Mouse (Mus musculus) heart, embryonic 13.5 days (tissue): ENCODE measurements at regions not wholly inside any gene's neighbourhood (a gene's known extent, or its start where the extent isn't known, plus 50 kb on each side); places are given as distances from the start of the nearest gene placed in this dataset.

Experiments used
- ATAC-seq: fragments of 200-750 bp; cut with Nextera tagmentation; 2 replicates; pipeline ENCODE4 v1.8.0; 2017; ENCODE audit warnings: moderate TSS enrichment; ENCODE audit not compliant: insufficient number of reproducible peaks, low FRiP score, low TSS enrichment; ENCODE audit errors: extremely low read depth
- H3K27ac ChIP-seq: fragments of 300-500 bp; sonication (generic); replicated peaks from 2 replicates; pipeline ENCODE4 v1.5.1; 2015; ENCODE audit warnings: moderate library complexity, mild to moderate bottlenecking, inconsistent platforms
- H3K27me3 ChIP-seq: fragments of 300-500 bp; sonication (generic); replicated peaks from 2 replicates; pipeline ENCODE4 v1.6.1; 2015; ENCODE audit warnings: mild to moderate bottlenecking, inconsistent platforms
- H3K36me3 ChIP-seq: fragments of 300-500 bp; sonication (generic); 2 replicates; pipeline ENCODE4 v1.6.1; 2015; ENCODE audit warnings: mild to moderate bottlenecking, inconsistent platforms
- H3K4me1 ChIP-seq: fragments of 300-500 bp; sonication (generic); 2 replicates; pipeline ENCODE4 v1.6.1; 2015; ENCODE audit warnings: inconsistent platforms
- H3K4me2 ChIP-seq: fragments of 300-500 bp; sonication (generic); 2 replicates; pipeline ENCODE4 v1.6.1; 2015; ENCODE audit warnings: inconsistent platforms, mild to moderate bottlenecking, moderate library complexity
- H3K4me3 ChIP-seq: fragments of 300-500 bp; sonication (generic); 2 replicates; pipeline ENCODE4 v1.5.1; 2015; ENCODE audit warnings: moderate library complexity, mild to moderate bottlenecking, inconsistent platforms
- H3K9ac ChIP-seq: fragments of 300-500 bp; sonication (generic); 2 replicates; pipeline ENCODE4 v1.6.1; 2015; ENCODE audit warnings: inconsistent platforms, mild to moderate bottlenecking, moderate library complexity
- H3K9me3 ChIP-seq: fragments of 300-500 bp; sonication (generic); 2 replicates; pipeline ENCODE4 v1.6.1; 2016; ENCODE audit warnings: inconsistent platforms
- WGBS: fragments of 180-500 bp; shearing (Covaris S2); methylation state at CpG from one replicate; pipeline ENCODE4 v1.1.7; 2015; ENCODE audit warnings: mixed read lengths; 5-methylcytosine and 5-hydroxymethylcytosine counted together

DNA sequence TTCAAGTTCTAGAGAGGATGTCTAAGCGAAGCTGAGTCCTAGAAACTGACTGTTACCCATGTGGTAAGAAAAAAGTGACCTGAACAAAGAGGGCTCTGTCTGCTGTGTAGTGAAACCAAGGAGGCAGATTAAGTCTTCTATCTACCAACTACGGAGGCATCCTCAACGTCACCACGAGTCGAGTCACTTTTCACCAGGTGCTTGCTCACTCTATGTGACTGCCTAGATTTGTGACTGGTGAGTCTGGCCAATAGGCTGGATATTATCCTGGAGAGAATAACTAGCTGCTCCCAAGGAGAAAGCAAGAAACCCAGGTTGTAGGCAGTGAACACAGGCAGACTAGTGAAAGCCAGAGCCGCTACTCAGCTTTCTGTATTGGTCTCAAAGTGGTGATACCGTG is 191.2 kb downstream of the Cd83 start:
- Histone ChIP-seq H3K4me2 (no peak overlapping the region), H3K4me3 (no peak overlapping the region), H3K27ac (no peak overlapping the region), H3K9ac (no peak overlapping the region), H3K4me1 (0 out of 2 replicates have a peak, but pooled peaks cover 3% of the 10 kb centered on the region), H3K36me3 (no peaks in the 10 kb centered on the region), H3K27me3 (no peaks in the 10 kb centered on the region), H3K9me3 (no peaks in the 10 kb centered on the region)
- ATAC-seq: no peak
- WGBS: 72% methylated on average over 7 of the region's 7 CpGs

DNA sequence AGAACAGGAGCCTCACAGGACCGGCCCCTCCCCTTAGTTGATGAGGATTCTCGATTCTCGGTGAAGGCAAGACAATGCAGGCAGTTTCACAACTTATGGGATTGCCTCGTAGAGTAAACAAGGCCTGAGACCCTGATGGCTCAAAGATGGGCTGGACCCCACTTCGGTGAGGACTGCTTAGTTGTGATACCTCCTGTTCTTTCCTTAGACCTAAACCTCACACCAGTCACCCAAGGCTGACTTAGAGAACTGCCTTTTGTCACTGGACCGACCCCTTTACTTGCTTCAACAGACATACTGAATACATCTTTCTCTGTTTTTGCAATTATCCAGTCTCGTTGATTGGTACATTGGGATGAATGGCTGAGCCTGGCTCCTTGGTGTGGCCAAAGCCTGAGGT is 192.1 kb downstream of the Cd83 start:
- no peak overlapping the region for H3K9ac ChIP-seq
- H3K4me3 ChIP-seq: no peak overlapping the region
- H3K9me3 ChIP-seq: no peaks in the 10 kb centered on the region
- H3K27ac ChIP-seq: no peak overlapping the region
- H3K4me2 ChIP-seq: no peak overlapping the region
- 65% methylated on average over 7 of the region's 7 CpGs for WGBS
- no peak for ATAC-seq
- no peaks in the 10 kb centered on the region for H3K36me3 ChIP-seq
- no peaks in the 10 kb centered on the region for H3K27me3 ChIP-seq
- 0 out of 2 replicates have a peak, but pooled peaks cover 3% of the 10 kb centered on the region for H3K4me1 ChIP-seq

DNA sequence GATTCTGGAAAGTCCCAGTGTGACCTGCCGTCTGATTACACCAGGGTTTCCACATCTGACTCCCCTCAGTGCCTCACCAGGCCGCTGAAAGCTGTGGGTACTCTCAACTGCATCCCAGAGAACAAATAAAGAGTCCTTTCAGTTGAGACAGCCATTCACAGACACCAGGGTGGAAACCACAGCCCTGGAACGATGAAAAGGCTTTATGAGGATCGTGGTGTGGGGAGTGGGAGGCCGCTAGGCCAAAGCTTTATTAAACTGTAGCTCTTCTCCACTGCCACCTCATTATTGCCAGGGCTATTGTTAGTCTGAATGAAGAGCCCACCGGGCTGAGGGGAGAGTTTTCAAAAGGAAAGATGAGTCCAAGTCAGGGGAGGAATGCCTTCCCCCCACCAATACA is 202.8 kb downstream of the Cd83 start:
- H3K4me3 ChIP-seq: no peak overlapping the region
- no peak for ATAC-seq

DNA sequence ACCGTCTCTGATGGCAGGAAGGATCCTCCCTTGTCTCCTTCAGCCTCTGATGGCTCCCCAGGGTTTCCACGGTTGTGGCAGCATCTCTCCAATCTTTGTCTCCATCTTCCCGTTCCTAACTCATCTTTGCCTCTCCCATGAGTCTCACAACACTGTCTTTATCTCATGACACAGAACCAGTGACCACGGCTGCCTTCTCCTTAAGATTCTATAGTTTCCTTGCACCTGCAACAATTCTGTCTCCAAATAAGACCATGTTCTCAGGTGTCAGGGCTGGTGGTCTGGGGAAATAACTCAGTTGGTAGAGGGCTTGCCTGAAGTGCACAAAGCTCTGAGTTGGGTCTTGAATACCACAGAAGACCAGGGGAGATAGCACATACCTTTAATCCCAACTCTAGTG is 203.8 kb downstream of the Cd83 start:
- ATAC-seq: no peak
- H3K9me3 ChIP-seq: no peaks in the 10 kb centered on the region

More for the DNA sequence above, 202.8 kb downstream of the Cd83 start:
- Histone ChIP-seq H3K4me1 (peaks cover 33% of the 10 kb centered on the region), H3K9me3 (no peaks in the 10 kb centered on the region), H3K4me2 (no peak overlapping the region), H3K27me3 (no peaks in the 10 kb centered on the region), H3K9ac (no peak overlapping the region), H3K36me3 (no peaks in the 10 kb centered on the region), H3K27ac (no peak overlapping the region)
- WGBS: 46% methylated on average over 6 of the region's 6 CpGs

DNA sequence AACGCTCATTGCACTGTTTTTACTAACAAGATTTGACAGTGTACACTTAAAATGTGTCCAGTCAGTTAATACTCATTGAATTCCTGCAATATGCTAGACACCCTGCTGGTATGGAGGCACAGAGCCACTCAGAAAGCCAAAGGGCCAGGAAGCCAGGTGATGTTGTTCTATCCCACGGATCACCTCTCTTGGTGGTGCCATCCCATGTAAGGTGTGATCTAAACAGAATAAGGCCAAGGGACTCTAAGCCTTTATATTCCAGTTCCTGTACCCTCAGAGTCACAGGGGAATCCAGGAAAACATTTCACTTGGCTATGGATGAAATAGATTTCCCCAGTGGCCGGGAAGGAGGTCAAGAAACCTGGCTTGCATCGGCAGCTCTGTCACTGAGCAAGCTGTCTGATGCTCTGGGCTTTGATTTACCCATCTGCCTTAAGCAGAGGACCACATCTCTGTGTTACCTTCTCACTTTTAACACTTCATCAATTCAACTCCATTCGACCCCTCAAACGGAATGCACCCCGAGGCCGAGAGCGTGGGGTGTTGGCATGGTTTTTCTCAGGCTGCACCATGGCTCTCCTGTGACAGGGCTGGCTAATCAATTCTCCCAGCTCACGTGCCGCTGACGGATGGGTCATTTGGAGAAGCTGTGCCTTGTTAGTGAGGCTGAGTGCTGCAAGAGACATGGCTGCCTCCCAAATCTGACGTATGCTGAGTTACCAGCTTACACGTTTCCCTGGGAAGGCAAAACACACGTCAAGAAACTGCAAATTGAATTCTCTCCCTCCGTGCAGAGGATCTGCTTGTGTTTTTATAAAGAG is 205.9 kb downstream of the Cd83 start:
- H3K4me3 ChIP-seq: no peak overlapping the region
- 25% methylated on average over 16 of the region's 16 CpGs for WGBS
- H3K9ac ChIP-seq: 0 out of 2 replicates have a peak overlapping the region, but pooled peaks have one; percentile 2
- no peaks in the 10 kb centered on the region for H3K9me3 ChIP-seq
- peak overlapping the region; percentile 25 for H3K4me2 ChIP-seq
- H3K27ac ChIP-seq: peak overlapping the region; percentile 13; the same call in 1 of the 2 replicates
- H3K27me3 ChIP-seq: no peaks in the 10 kb centered on the region
- ATAC-seq: no peak
- H3K4me1 ChIP-seq: peaks cover 38% of the 10 kb centered on the region
- H3K36me3 ChIP-seq: no peaks in the 10 kb centered on the region

More for the DNA sequence above, 203.8 kb downstream of the Cd83 start:
- no peak overlapping the region for H3K9ac ChIP-seq
- no peaks in the 10 kb centered on the region for H3K36me3 ChIP-seq
- peaks cover 33% of the 10 kb centered on the region for H3K4me1 ChIP-seq
- no peak overlapping the region for H3K27ac ChIP-seq
- H3K4me2 ChIP-seq: no peak overlapping the region
- H3K27me3 ChIP-seq: no peaks in the 10 kb centered on the region
- H3K4me3 ChIP-seq: no peak overlapping the region
- 78% methylated on average over 4 of the region's 4 CpGs for WGBS

DNA sequence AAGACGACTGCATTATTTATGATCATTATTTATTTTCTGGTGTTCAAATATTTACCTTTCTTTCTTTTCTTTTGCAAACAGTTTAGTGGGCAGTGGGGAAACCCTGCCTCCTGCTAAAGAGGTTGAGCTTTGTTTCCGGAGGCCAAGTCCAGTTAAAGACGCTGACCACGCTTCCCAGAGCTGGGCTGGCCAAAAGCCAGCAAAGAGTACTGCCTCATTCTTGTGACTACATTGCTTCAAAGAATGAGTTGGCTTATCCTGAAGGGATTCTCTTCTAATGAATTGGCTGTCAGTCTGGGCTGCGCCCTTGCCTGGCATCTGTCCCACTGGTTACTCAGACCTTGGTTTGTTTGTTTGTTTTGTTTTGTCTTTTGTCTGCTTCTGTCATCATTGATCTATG is 207.2 kb downstream of the Cd83 start:
- no peak overlapping the region for H3K27ac ChIP-seq
- ATAC-seq: no peak
- 26% methylated on average over 5 of the region's 5 CpGs for WGBS
- H3K4me1 ChIP-seq: peaks cover 38% of the 10 kb centered on the region
- H3K4me2 ChIP-seq: no peak overlapping the region
- no peaks in the 10 kb centered on the region for H3K9me3 ChIP-seq
- H3K4me3 ChIP-seq: no peak overlapping the region
- no peak overlapping the region for H3K9ac ChIP-seq
- no peaks in the 10 kb centered on the region for H3K36me3 ChIP-seq
- H3K27me3 ChIP-seq: no peaks in the 10 kb centered on the region

DNA sequence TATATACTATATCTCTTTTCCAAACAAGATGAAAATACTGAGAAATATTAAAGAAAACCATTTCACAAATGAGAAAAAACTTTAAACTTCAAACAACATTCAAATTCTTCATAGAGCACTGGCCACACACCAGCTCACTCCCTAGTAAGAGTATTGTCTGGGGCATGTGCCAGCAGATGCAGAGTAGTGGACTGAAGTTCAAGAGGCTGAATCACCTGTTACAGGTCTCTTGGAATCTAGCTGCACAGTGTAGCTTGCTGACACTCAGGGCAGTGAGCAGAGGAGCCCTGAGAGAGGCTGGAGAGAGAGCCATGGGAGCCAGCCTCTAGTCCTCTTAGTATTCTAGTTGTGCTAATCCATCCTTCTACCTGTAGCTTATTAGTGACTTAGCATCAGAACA is 208.4 kb downstream of the Cd83 start:
- H3K4me2 ChIP-seq: no peak overlapping the region
- H3K4me1 ChIP-seq: peaks cover 31% of the 10 kb centered on the region
- H3K9ac ChIP-seq: no peak overlapping the region
- no peaks in the 10 kb centered on the region for H3K27me3 ChIP-seq
- H3K4me3 ChIP-seq: no peak overlapping the region
- H3K9me3 ChIP-seq: no peaks in the 10 kb centered on the region
- H3K27ac ChIP-seq: no peak overlapping the region
- no peaks in the 10 kb centered on the region for H3K36me3 ChIP-seq
- no peak for ATAC-seq

DNA sequence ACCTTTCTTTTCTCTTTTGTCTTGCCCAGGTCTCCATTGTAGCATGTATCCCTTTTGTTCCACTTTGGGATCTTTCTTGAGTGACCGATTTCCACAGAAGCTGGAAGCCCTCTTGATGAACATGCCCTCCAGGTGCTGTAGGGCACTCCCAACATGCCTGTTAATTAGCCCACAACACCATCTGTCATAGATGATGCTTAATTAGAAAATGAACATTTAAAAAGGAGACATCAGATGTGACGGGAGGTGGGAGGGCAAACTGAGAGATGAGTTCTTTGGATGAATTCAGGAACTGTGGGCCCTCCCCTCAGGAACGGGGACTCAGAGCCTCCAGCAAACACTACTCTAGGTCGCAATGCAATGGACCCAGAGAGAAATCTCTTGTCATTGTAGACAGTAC is 209.8 kb downstream of the Cd83 start:
- Histone ChIP-seq H3K27ac (no peak overlapping the region), H3K4me1 (peaks cover 31% of the 10 kb centered on the region), H3K9ac (no peak overlapping the region), H3K27me3 (no peaks in the 10 kb centered on the region), H3K36me3 (no peaks in the 10 kb centered on the region), H3K9me3 (no peaks in the 10 kb centered on the region), H3K4me2 (no peak overlapping the region), H3K4me3 (no peak overlapping the region)
- no peak for ATAC-seq
- 87% methylated on average over 4 of the region's 4 CpGs for WGBS

DNA sequence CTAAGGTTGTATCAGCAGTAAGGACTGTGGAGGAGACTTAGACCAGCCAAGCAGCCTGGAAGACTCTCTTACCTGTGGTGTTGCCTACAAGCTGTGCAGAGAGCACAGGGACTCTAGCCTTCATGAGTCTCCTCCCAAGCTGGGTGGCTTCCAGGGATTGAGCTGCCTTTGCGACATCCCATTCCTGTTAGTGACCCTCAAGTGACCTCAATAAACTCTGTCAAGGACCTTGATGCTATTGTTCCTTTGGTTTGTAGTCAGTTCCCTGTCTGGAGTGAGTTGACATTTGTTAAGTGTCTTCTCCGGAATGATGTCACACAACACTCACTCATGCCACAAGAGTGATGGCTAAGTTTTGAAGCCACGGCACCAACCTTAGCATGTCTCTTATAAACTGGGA is 211.0 kb downstream of the Cd83 start:
- H3K36me3 ChIP-seq: no peaks in the 10 kb centered on the region
- WGBS: 35% methylated on average over 3 of the region's 3 CpGs
- H3K4me2 ChIP-seq: no peak overlapping the region
- H3K9ac ChIP-seq: no peak overlapping the region
- H3K27ac ChIP-seq: no peak overlapping the region
- no peak overlapping the region for H3K4me3 ChIP-seq
- H3K9me3 ChIP-seq: no peaks in the 10 kb centered on the region
- H3K27me3 ChIP-seq: no peaks in the 10 kb centered on the region
- no peak for ATAC-seq
- H3K4me1 ChIP-seq: peaks cover 25% of the 10 kb centered on the region

DNA sequence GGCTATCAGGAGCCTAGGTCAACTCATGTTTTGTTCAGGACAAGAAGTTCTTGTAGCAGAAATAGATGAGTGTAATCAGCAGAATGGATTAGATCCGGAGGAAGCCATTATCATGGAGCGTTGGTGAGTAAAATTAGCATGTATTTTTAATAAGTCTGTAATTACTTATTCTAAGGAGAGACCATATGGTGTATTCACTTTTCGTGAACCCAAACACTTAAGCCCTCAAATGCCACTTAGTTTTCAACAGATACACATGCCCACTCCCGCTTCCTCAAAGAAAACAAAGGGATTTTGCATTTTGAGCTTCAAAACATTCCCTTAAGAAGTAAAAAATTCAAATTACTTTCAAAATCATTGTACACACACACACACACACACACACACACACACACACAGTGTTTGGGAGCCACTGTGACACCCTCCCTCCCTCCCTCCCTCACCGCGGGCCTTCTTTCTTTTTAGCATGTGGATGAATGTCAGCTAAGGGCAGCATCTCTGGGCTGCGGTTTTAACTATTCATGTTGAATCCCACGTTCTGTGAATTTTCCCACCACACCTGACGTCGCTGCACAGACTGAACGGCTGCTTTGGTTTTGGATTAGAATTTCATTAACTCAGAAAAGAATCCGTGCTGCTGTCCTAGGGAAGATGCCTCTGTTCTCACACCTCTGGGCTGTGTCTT is 217.4 kb downstream of the Cd83 start:
- Histone ChIP-seq H3K4me3 (no peak overlapping the region), H3K9me3 (peaks cover 7% of the 10 kb centered on the region; the same call in 1 of the 2 replicates), H3K4me1 (0 out of 2 replicates have a peak, but pooled peaks cover 4% of the 10 kb centered on the region), H3K27ac (no peak overlapping the region), H3K9ac (no peak overlapping the region), H3K4me2 (no peak overlapping the region), H3K27me3 (no peaks in the 10 kb centered on the region), H3K36me3 (no peaks in the 10 kb centered on the region)
- 80% methylated on average over 12 of the region's 12 CpGs for WGBS
- no peak for ATAC-seq

DNA sequence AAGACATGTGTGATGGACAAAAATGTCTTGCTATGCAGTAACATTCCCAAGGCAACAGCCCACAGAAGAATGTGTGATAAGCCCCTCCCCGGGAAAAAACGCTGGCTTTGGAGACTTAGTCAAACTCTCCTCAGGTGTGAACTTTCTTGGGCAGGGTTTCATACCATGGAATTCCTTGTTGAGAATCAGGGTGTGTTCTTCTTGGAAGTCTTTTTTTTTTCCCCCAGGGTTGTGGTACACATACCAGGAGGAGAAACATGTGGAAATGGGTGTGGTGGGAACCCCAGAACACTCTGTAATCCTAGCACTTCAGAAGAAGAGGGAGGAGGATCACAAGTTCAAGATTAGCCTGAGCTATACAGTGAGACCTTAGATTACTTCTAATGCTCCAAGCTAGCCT is 228.3 kb downstream of the Cd83 start:
- Histone ChIP-seq H3K9me3 (no peaks in the 10 kb centered on the region), H3K9ac (no peak overlapping the region), H3K27ac (no peak overlapping the region), H3K4me3 (no peak overlapping the region), H3K36me3 (no peaks in the 10 kb centered on the region), H3K4me2 (no peak overlapping the region), H3K4me1 (peaks cover 17% of the 10 kb centered on the region), H3K27me3 (no peaks in the 10 kb centered on the region)
- WGBS: 47% methylated on average over 2 of the region's 2 CpGs
- no peak for ATAC-seq
